Mouse (Mus musculus) neural tube, embryonic 10.5 days (tissue): ENCODE data around the gene 2210407C18Rik.

Source experiments
- DNase-seq: peaks from one replicate; pipeline ENCODE4 v3.0.0-alpha.2; 2017; ENCODE audit warnings: low spot score; ENCODE audit errors: extremely low spot score

2210407C18Rik gene

GRCm38 (mm10) chr11:58615975-58616374, at the start of gene 2210407C18Rik:
2210407C18Rik (minus strand) TSS chr11:58616075.
- no peak for DNase-seq

DNA sequence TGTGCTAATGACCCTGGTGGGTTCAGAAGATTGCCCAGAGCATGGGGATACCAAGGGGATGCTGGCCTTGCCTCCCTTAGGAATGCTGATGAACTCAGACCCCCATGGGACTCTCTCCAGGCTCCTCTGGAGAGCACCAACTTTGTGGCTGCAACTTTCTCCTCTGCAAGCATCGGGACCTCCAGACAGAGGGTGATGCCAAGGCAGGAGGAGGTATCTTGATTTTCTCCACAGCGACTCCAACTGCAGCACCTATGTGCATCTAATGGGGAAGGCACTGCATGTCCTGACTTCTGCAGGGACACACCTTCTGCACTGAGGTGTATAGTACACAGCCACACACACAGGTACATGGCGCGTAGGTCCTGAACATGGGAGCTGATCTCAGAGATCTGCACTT, 42.7 kb upstream of the 2210407C18Rik start, which contains the start of gene Olfr322:
TSS of gene Olfr322 (plus strand) at position 187 of the 400 bp plus-strand sequence.
- no peak for DNase-seq

- DNase-seq, result no peak
These were observed 39.3 kb upstream of the 2210407C18Rik start for GRCm38 (mm10) chr11:58655151-58655550.

DNA sequence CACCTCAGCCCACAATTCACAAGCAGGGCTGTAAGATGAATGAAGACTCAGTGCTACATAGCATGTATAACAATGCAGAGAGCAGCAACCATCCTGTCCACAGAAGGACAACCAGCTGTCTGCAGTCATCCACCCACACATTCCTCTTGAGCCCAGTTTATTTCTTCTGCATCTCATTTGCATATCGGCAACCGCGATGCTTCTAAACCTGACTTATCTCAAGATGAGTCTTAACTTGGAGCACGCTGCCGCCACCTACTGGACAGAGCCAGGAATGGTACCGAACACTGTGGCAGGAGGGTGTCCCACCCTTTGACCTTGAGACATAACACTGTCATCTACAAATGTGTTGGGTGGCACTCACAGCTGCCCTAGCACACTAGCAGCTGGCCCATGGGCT, 27.5 kb upstream of the 2210407C18Rik start:
- DNase-seq, result peak; percentile 34

DNA sequence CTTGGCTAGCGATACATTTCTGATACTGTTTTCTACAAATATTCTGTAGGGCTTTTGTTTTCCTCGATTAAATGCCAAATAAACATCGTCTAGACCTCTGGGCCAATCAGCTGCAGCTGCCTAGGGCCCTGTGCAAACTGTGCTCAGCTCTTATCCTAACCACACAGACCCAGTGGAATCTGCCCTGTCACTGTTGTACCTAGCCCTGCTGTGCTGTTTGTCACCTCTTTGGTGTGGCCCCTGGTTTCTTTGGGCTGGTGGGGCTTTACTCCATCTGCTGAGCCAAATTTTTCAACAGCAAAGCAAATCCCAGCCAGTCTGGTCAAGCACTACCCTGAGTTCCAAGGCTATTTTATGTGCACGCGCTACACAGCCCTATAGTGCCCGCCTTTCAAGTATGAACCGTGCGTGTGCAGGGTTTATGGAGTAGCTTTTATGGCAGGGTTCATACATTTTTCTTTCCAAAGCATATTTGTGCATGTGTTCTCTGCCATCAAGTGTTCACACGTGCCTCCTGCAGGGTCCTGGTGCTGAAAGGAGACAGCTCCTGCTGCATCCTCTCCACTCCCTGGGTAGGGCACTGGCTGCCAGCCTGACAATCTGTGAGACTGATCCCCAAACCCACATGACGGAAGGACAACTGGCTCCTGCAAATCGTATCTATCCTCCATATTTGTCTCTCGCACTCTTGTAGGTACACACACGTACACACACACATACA, 25.9 kb upstream of the 2210407C18Rik start:
- no peak for DNase-seq

DNA sequence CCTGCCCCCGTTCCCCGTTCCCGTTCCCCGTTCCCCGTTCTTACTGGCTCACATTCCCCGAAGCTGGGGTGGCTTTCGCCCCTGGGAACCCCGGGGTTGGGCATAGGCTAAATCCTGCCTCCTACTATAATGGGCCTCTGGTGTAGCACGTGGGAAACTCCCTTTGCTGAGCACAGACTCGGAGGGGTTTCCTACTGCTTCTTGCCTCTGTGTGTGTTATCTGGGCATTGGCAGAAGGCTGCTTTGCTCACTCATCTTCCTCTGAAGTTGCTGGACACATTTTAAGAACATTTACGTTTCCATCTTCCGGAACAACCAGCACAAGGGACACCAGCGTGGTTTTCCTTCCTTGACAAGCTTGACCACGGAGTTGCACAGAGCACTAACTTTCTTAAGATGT, 25.2 kb upstream of the 2210407C18Rik start:
- no peak for DNase-seq

DNA sequence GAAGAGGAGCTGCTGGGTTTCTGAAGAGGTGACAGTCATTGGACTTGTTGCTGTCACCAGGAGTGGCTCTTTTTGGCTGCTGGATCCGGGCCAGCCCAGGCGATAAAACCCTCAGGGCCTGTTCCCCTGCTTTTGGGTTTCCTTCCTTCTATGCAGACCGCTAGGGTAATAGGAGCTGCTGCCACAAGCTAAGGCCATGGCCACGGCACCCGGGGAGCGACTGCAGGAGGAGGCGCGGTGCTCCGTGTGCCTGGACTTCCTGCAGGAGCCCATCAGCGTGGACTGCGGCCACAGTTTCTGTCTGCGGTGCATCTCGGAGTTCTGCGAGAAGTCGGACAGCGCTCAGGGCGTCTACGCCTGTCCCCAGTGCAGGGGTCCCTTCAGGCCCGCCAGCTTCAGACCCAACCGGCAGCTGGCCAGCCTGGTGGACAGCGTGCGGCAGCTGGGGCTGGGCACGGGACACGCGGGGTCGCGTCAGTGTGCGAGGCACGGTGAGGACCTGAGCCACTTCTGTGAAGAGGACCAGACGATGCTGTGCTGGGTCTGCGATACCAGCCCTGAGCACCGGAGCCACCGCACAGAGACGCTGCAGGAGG, 24.5 kb upstream of the 2210407C18Rik start, which contains the start of gene Trim58:
TSS of gene Trim58 (plus strand) at position 194 of the 596 bp plus-strand sequence.
- DNase-seq, result peak; percentile 61

DNA sequence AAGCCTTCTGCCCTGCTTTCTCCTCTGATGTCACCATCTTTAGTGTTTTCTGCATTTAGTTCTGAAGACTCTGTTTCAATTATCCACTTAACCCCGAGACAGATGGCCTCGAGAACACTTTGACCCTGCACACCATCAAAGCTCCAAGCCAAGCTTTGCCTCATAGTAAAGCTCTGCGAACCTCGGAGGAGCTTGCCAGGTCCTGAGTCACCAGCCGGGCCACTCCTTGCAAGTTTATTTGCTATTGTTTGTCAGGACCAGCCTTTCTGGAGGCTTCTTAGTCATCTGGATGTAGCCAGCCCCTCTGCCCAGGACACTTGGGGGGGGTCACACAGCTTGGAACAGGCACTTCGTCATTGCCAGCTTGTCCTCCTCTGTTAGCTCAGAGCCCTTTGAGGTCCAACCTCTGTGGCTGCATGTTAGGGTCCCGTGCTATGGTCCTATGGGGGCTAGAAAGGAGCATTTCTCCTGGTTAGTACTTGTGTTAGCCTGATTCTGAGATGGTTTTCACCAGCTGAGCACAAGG, 22.4 kb upstream of the 2210407C18Rik start:
- no peak for DNase-seq

GRCm38 (mm10) chr11:58636376-58636977, 20.6 kb upstream of the 2210407C18Rik start:
- peak; percentile 54 for DNase-seq

- no peak for DNase-seq
These were observed 19.0 kb upstream of the 2210407C18Rik start for GRCm38 (mm10) chr11:58634878-58635277.

DNA sequence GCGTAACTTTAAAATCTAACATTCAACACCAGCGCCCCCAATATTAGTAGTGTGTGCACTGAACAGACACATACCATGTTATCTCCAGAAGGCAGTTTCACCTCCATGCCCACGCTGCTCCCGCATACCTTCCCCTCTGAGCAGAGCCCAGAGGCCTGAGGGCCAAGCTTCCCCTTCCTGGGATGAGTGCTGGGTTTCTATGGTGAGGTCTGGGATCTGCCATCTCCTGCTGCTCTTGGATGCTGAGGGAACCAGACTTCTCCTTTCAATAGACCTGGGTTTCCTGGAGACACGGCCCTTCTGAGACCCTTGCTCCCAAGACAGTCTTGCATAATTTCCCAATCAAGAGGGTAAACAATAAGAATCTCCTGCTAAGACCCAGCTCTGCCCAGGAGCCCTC, 14.5 kb upstream of the 2210407C18Rik start, which contains the start of gene Olfr323:
TSS of gene Olfr323 (minus strand) at position 101 of the 400 bp plus-strand sequence.
- DNase-seq, result no peak

GRCm38 (mm10) chr11:58626146-58626545, 10.3 kb upstream of the 2210407C18Rik start:
- DNase-seq, result no peak

DNA sequence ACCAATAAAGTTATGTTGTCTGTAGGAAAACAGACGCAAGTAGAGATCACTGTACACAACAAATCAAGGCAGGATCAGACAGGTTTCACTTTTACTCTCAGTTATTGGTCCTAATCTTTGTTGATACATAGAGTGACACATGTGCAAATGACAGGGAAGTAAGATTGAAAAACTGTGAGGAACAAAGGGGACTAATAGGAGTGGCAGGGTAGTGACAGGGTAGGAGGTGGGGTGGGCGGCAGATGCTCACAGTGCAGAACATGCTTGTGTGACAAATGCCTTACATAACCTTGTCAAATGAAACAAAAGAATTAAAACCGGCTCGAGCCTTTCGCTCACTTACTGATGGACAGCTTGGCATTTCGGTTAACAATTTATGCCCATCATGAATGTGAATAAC, 2.9 kb upstream of the 2210407C18Rik start:
- DNase-seq, result no peak

GRCm38 (mm10) chr11:58618369-58618768, 2.5 kb upstream of the 2210407C18Rik start:
- DNase-seq, result no peak

DNA sequence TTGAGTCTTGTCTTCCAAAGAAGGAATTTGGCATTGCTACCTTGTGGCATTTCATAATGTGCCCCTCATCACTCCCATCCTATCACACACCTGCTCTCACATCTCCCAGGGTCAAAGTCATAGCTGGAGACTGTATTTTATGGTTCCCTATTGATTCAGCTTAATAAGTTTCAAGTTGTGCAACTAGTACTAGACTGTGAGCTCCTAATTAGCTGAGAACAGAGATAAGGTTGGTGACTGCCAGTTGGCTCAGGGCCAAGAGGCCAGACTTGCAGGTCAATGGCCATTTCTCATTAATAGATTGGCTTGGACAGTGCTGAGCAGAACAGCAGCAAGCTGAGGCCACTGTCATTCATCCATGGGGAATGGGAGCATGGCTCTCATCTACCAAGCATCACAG, 1.3 kb downstream of the 2210407C18Rik start:
- no peak for DNase-seq

- DNase-seq, result no peak
These were observed 2.5 kb downstream of the 2210407C18Rik start for GRCm38 (mm10) chr11:58613359-58613758.

GRCm38 (mm10) chr11:58607030-58607429, 8.8 kb downstream of the 2210407C18Rik start:
- no peak for DNase-seq

DNA sequence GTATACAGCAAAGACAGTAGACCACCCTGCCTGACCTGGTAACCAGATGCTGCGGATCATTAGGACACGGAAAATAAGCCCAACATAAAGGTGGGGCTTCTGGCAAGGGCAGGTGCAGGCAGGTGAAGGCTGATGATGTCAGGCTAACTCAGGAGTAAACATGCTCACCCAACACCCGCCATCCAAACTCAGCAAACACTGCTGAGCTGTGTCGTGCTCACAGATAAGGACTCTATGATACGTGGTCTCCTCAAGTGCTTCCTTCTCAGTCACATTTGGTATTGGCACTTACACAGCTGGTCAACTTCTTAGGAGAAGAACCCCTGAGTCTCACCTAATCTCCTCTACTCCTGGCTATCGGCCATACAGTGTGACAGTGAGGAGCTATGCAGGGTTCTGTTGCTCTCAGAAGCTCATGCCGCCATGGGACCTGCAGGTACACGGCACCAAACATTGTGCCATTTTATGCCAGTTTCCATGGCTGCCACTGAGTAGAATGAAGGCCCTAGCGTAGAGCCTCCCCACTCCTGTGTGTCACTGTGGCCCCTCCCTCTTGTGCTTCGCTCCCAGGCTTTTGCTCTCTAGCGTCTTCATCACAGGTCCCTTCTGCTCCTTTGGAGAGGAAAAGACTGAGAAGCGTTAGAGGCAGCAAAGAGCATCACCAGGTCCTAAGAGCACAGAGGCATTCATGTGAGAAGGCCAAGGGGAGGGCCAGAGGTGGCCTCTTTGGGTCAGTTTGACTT, 9.5 kb downstream of the 2210407C18Rik start:
- DNase-seq, result no peak

- no peak for DNase-seq
These were observed 10.6 kb downstream of the 2210407C18Rik start for GRCm38 (mm10) chr11:58605228-58605627.

GRCm38 (mm10) chr11:58604688-58605087, 11.2 kb downstream of the 2210407C18Rik start:
- no peak for DNase-seq

GRCm38 (mm10) chr11:58602800-58603560, 12.9 kb downstream of the 2210407C18Rik start:
- DNase-seq, result no peak
